Mouse (Mus musculus): Measurements from ENCODE around the gene Scn3b.

The Scn3b gene

DNA sequence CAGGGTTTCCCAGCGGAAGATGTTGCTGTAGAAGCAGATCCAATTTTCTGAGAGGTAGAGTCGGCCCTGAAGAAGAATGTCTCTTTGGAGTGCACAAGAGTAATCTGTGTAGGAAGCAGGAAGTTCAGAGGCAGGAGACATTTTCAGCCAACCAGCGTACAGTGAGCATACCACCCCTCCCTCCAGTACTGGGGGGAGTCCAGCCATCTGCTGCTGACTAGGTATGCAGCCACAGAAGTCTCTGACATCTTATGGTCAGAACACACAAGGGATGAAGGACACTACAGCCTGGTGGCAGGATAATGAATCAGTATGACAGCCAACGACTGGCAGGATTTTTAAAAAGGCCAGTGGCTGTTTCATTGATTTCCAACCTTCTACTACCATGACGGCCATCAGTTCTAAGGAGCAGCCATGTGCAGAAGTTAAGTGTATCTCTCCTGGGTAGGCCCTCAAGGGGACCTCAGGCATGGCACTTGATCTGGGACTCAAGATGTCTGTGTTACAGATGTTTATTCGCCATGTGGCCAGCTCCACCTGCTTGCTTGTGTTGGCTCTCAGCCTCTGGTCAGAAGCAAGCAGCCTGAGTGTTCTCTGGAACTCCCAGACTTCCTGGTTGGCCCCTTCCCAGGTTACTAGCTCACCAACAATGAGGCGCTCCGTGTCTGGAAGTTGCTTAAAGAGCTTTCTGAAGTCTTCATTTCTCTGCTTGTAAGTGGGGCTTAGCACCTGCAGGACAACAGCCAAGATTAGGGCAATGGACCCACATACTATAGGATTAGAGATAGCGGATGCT is 48.0 kb downstream of the Scn3b start:
- ATAC-seq (ENCODE audit: low TSS enrichment) = no peak

DNA sequence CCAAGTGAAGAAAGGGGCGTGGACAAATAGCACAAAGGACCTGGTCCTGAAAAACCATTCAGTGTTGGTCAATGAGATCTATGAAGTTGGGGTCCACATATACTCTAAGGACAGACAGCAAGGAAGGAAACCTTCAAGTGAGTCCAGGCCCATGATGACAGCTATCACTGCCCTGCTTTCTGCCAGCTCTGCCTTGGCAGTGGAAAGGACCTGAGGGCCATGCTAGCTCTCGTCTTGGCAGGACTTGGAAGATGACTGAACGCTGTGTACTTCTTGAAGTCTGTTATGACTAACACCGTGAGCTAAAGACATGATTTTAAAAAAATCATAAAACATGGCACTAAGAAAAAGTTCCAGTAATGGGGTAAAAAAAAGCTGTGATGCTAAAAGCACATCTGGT is 48.7 kb downstream of the Scn3b start:
- peak; percentile 65 for ATAC-seq (ENCODE audit: low TSS enrichment)

DNA sequence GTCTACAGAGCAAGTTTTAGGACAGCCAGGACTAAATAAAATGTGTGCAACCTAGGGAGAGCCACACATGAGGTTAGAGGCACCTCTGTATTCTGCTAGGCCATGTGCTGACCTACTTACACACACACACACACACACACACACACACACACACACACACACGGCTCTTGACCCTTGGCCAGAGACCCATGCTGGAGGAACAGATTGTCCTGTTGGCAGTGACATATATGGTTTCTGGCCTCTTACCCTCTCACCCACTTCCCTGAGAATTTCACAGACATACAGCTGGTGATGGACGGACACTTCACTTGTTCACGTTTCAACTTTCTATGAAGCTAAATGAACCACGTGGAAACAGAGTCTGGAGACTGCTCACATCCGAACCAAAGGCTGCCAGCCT is 49.8 kb downstream of the Scn3b start:
- ATAC-seq (ENCODE audit: low TSS enrichment) = no peak

DNA sequence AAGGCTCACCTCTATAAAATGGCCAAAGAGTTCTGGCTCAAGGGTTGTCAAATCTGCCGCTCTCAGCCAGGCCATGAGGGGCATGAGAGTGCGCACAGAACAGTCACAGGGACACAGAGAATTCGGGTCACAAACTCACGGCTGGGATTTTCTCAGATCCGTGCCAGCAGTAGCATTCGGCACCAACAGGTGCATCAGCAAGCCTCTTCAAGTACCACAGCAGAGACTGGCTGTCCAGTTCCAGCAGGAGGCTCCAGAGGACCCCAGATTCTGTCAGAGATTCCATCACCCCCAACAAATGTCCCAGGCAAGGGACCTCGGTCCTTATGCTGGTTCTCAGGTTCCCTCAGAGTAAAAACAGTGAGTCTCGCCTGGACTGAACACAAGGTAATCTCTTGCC is 51.4 kb downstream of the Scn3b start:
- no peak for ATAC-seq (ENCODE audit: low TSS enrichment)

DNA sequence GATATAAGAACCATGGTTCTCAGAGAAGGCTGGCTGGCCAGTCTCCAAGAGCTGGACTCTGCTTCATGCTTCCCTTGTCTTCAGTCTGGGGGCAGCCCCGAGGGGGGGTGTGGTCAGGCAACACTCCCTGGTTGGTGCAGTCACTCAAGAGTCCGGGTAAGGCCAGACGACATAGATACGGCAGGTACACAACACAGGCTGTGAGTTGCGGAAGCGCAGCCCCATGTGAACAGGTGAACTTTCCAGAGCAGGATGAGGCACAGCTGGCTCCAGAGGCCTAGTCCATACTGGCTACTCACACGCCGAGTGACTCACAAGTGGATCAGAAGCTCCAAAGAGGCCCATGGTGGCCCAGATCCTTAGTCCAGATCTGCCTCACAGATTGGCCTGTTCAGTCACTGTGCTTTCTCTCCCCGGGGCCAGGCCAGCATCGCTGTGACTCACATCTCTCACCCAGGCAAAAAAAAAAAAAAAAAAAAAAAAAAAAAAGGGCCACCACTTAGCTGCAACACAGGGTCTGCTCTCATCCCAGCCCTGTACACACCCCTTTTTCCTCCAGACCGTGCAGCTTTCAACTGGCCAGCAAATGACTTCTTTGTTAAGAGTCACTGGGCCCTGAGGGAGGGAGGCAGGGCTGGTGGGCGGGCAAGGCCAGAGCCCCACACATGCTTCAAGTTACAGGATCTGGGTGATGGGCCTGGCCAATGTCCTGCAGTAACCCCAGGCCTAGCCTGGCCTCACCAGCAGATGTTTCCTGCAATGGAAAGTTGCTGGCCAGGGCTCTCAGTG is 52.1 kb downstream of the Scn3b start:
- ATAC-seq (ENCODE audit: low TSS enrichment) = peak; percentile 17

DNA sequence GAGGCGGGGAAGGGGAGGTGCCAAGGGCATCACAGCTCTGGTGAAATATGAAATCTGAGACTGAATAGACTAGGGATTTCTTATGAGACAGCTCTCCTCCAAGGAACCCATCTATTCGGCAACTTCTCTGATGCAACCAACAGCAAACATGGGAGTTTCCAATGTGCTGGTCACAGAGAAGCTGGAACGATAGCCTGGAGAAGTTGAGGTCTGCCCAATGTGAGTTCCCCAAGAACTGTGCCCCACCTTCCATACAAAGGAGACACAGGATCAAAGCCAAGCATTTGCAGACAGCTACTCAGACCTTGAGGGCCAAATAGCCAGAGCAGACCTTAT is 52.6 kb downstream of the Scn3b start:
- ATAC-seq (ENCODE audit: low TSS enrichment) = no peak; the same call in 1 of the 2 replicates

DNA sequence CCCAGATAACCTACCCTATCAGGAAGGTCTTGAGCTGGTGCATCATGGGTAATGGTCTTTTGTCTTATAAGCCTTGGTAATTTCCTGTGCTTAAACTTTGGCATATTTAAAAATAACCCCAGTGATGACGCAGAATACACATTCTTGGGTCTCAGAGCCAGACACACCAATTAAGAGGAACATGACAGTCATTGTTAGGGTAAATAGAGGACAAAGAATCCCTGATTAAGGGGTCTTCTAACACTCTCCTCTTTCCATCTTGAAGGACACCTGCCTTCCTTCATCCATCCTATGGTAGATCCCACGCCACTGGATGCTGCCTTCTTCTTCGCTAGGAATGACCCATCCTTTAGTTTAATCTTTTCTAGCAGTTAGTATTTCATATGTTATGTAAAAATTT is 53.4 kb downstream of the Scn3b start:
- ATAC-seq (ENCODE audit: low TSS enrichment) = no peak

DNA sequence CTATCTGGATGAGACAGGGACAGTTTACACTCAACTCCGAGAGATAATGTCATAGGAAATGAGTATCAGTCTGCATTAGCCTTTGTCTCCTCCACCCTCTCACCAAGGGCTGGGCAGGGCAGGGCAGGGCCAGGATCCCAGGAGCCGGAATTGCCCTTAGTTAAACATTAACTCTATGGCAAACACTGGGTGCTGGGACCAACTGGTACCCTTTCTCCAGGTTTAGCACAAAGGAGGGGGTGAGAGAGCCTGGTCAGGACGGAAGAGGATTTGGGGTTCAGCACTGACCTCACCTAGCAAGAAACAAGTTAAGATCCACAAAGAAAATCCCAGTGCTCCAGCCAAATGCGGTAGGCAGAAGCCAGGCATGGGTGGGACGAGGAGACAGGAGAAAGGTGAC is 54.2 kb downstream of the Scn3b start:
- no peak for ATAC-seq (ENCODE audit: low TSS enrichment)

DNA sequence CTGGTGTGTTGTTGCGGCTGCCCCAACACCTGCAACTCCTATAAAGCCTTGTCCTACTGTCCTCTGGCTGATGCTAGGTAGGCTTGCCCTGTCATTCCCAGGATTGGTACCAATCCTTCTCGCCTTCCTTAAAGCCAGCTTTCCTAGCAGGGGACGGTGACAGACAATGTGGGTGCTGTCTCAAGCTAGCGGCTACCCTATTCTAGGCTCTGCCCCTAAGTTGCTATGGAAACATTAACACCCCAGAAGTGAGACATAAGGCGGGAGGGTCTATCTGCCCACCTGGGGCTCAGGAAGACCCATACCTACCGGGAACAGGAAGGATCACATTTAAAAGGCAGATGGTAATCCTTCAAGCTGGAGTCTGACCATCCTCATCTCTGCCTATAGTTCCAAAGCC is 54.8 kb downstream of the Scn3b start:
- ATAC-seq (ENCODE audit: low TSS enrichment) = no peak; the same call in 1 of the 2 replicates

DNA sequence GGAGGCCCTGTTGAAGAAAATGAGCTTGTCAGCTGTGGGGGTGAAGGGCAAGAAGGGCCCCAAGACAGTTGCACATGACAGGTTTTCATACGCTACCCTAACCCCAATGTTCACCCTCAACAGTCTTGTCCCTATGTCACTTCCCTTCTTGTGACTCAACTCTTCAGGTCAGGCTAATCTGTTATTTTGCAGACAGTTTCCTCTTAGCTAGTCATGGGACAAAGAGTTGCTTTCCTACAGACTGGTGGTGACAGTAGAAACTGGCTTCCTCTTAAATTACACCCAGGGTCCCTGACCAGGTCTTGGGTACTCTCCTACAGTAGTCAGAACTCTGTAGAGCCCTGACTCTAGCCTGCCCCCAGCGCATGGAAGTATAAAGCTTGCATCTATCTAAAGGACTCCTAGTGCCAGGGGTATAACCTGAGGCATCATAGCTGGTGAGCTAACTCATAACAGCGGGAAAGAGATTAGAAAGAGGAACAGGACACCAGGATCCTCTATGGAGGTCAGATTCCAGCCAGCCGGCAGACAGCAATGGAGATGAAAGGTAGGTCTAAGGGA is 55.3 kb downstream of the Scn3b start:
- no peak for ATAC-seq (ENCODE audit: low TSS enrichment)

DNA sequence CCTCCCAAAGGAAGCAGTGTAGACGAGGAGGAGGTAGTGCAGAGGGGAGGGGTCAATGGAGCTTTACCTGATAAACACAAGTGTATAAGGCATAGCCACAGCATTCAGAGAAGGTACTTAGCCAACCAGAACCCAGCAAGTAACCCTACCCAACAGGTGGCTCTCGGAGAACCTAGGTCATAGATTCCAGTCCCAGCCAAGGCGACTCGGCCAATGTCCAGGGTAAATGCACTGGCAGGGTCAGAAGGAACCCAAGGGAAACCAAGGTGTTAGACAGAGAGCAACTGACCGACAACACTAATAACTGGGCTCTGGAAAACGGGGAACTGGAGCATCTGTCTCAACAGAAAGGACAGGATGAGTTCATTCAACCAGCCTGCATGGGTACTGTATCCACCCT is 55.8 kb downstream of the Scn3b start:
- no peak for ATAC-seq (ENCODE audit: low TSS enrichment)

DNA sequence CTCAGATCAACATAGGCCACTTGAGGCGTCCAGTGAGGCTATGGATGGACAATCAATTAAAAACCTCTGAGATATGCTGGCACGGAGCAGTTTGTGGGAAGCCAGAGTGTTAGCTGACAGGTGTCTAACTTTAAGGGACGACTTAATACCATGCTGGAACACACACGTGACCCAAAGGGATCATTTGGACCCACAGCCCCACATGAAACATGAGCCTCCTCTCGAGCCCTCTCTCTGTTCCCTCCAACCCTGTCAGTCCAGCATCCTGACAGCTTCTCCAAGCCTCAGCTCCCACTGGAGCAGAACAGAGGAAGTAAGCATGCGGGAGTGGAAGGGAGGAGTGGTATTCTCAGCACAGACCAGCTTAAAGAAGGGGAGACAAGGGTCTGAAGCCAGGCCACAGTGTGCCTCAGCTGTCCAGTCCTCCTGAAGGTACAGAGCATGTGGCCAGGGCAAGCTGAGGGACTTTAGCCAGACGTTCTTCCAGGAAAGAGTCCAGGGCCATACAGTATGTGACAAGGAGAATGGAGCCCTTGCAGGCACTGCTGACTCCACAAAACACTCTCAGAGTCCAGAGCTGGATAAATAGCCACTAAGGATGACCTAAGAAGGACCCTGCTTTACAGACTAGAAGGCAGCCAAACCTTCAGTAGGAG is 57.4 kb downstream of the Scn3b start:
- ATAC-seq (ENCODE audit: low TSS enrichment) = no peak

DNA sequence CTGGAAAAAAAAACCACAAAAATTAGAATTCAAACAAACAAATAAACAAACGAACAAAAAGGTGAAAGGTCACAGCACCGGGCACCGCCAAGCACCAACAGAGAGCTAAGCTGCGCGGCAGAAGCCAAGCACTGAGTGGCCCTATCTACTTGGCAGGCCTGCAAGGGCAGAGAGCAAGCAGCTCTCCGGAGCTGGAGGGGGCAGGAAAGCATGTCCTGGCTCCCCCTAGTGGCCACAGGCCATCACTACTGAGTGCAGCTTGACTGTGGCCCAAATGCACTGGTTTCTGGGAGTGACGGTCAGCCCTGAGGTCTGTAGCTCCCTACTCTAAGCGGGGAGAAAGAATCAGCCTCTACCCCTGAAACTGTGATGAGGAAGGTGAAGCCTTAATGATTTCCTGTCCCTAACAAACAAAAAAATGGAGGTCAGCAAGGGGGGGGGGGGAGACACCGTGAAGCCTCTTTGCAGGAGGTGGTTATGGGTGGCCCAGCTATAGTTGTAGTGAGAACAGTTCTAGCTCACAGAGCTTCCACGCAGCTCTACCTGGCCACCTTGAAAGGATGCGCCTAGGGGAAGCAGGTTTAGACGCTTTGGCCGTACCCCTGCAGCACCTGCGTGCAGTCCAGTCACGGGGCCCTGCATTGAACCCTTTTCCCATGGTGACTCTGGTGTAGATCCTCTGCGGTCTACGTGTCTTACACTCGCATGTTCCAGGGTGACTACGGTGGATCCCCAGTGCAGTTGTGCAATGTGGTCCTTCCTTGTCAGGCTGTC is 61.8 kb downstream of the Scn3b start:
- ATAC-seq (ENCODE audit: low TSS enrichment) = peak; percentile 48

DNA sequence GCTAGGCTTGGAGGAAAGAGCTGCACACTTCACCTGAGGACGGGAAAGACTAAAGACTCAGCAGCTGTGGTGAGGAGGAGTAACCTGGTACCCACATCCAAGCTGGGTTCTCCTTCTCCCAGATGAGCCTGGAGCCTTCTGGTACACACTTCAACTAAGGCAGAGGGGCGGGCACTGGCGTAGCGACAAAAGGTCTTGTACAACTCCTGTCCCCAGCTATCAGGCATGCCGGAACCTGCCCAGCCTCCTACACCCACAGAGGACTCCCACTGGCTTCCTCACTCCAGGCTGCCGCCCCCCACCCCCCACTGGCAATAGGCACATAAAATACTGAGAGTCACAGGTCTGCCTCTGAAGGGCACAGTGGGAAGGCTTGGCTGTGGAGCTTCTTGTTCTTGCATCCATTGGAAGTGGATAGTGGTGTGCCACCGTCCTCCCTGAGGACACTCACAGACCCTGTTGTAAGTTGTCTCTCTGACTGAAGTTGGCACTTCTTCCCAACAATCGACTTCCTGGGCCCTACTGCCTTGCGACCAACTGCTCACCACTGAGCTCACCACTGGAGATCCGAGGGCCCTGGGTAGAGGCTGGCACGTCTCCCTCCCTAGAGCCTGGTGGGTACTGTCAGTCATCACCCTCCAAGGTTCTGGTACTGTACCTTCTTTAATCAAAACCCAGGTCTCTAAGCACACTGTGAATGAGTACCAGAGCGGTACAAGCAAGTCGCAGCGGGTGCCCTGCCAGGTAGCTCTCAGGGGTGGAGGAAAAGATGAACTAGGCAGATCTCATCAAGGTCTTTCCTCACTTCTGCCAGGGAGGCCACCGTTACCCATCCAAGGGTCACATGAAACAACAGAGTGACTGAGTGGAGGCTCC is 62.6 kb downstream of the Scn3b start:
- ATAC-seq (ENCODE audit: low TSS enrichment) = 0 out of 2 replicates have a peak, but pooled peaks have one; percentile 4

DNA sequence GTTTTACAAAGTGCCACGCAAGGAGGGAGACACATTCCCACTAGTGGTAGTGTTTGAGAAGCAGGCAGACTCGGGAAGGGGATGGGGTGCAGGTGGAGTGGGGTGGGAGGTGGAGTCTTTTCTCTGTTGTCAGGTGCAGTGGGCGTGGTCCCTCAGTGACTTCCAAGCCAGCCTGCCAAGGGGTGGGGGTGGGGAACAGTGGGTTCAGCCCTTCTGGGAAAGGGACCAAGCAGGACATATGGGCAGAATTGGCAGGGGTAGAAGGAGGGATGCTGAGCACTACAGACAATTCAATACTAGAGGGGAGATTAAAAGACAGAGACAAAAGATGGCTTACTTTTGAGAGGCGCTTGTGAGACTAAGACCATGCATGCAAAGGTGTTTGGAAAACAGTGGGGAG is 63.3 kb downstream of the Scn3b start:
- ATAC-seq (ENCODE audit: low TSS enrichment) = peak; percentile 8; the same call in 1 of the 2 replicates

DNA sequence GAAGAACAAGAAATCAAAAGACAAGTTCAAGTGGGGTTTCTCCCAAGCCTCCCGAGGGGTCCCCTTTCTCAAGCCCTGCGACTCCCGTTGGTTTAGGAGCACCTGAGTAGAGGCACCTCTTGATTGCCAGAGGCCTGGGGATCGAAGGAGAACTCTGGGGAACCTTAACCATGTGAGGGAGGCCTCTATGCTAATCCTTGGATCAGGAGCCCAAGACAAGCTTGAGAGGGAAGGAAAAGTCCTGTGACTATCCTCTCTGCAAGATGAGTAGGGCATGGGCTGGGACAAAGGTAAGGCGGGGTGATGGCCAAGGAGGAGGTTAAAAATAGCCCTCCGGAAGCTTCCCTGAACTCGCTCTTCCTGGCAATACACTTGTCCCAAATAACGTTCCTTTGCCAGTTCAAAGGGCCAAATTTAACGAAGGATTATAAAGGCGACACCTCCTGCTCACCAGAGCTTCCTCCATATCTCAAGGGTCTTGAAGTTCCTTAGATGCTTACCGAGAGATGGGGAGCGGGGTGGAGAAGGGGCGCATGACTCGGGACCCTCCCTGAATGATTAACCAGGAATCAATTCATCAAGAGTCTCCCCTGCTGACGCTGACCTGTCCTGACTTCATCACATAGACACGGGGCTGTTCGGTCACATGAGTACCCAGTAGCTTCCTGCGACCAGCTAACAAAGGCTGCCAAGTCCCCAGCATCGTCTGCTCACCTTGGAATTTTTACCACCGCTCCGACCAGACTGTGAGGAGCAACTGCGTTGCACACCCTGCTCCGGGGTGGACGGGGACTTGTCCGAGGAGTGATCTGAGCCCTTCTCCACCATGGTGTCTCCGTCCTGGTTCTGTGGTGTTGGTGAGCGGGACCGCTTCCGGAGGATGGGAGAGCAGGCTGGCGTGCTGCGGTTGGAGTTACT is 64.0 kb downstream of the Scn3b start:
- peak; percentile 6; the same call in 1 of the 2 replicates for ATAC-seq (ENCODE audit: low TSS enrichment)

DNA sequence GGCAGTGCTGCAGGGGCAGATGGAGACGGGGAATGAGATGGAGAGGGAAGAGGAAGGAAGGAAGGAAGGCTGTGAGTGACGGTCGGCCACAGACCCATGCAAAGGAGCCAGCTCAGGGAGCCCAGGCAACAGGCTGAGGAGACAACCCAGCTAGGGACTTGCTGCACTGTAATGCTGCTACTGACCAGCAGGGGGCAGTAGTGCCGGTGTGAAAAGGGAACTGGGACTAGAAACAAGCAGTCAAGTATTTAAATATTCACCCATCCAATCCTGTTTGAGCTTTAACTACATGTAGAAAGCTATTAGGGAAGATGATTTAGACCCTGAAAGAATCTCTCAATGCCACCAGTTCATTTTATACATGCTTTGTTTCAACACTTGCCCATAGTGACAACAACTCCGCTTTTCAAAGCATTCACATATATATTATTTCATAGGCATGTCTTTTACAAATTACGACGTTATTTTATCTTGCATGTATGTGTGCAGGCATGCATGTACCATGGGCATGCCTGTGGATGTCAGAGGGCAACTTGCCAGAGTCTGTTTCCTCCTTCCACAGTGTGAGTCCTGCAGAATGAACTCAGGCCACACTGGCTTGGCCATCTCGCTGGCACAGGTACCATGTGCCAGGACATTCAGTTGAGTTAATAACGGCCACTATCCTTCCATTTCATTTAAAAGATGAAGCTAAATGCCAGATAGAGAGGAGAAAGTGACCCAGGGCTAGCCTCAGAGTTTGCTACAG is 64.8 kb downstream of the Scn3b start:
- peak; percentile 12 for ATAC-seq (ENCODE audit: low TSS enrichment)

DNA sequence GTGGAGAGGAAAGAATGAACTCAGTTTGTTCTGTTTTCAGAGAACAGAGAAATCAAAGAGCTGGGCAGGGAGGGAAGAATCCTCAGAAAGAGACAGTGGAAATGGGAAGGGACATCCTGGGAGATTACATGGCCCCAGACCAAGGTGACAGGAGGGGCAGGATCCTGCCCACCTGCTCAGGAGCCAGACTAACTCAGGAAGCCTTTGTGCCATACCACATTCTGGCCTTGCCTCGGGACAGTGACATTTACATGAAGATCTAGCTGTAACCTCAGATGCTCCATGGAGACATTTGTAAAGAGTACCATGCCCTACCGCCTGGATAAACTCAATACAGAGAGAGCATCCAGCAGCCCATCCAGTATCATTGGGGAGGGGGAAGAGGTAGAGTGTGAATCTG is 65.6 kb downstream of the Scn3b start:
- no peak for ATAC-seq (ENCODE audit: low TSS enrichment)

DNA sequence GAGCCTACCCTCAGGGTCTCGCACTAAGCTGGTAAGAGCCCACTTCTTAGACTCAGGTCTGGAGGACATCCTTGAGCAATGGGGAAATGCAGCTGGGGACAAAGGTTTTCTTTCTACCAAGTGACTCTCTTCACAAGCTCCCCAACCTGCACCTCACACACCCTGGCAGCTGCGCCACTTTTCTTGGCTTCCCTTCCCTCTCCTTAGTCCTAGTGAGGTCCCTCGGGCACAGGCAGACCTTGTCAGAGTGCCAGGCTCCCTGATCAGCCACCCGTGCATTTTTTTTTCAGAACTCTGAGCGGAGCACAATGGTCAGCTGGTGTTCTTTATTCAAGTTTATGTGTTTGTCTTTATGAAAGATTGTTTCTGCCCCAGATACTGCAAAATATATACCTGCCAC is 67.7 kb downstream of the Scn3b start:
- no peak for ATAC-seq (ENCODE audit: low TSS enrichment)

Measured in frontal cortex, adult (tissue).